Mouse (Mus musculus) gastrocnemius, postnatal 36 days (tissue): Measurements from ENCODE around the gene Foxp1. TPM values are rescaled to one million over a fixed set of nuclear protein-coding genes. Genes with fewer than 3 reads are reported as not detected.

Source experiments
- DNase-seq, 2 experiments: peaks; one replicate each; pipeline ENCODE4 v3.0.0; 2022
- intact Hi-C: fragments of 180-260 bp; cut with DNase I; formaldehyde crosslinking; loops from one replicate; pipeline ENCODE4 v1.15.1; 2025
- total RNA-seq, 2 experiments: library from RNA; stranded (reverse); gene quantifications; 2 replicates each; pipeline ENCODE4 v1.2.3; 2021

Foxp1 gene
- total RNA-seq, 2 experiments from 2014 or later = 15.9 to 18.4 TPM

DNA sequence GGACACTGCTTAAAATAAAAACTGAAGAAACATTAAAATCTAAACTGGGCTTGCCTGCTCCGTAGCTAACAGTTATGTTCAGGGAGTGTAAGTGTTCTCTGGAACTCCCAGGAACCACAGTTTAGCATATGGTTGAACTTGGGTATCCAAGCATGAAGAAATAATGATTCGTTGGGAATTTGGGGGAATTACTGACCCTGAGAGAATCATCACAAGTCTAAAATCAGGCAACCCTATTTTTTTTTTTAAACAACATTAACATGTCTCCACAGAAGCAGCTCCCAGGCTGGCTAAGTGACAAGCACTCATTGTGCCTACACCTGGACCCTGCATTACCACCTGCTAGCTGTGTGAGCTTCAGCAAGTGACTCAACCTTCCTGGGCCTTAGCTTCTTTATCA is 430.7 kb downstream of the Foxp1 start:
- no peak for DNase-seq
- intact Hi-C loops = no loop called here

DNA sequence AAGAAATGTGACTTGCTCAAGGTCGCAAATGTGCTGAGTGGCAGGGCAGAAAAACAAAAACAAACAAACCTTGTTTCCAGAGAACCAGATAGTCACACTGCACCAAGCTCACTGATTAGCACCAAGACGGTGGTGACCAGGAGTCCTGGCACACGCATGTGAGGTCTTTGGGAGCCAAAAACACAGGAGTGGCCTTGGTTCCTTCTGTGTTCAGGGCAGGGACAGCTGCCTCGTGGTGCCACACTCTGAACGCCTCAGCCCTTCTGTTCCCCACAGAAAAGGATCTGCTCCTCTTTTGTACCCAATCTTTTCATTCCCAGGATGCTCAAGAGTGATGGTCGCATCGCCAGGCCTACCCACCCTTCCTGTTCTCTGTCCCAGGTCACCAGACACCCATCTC is 434.9 kb downstream of the Foxp1 start:
- no peak for DNase-seq
- intact Hi-C loops = no loop called here

DNA sequence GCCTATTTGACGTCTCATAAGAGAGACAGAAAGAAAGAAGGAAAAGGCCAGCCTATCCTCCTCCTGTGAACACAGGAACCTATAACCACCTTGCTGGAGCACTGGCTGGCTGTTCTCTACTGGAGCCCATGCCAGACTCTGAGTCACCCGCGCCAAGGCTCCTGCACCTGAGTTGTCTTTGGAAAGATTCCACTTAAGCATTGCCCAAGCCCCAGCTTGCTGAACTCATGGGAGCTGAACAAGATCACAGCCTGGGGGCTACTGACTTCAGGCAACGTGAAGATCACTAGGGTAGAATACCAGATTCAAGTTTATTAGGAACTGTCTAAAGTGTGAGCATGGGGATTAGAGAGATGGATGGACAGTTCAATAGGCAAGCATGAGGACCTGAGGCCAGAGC is 437.6 kb downstream of the Foxp1 start:
- intact Hi-C loops = no loop called here
- no peak for DNase-seq

DNA sequence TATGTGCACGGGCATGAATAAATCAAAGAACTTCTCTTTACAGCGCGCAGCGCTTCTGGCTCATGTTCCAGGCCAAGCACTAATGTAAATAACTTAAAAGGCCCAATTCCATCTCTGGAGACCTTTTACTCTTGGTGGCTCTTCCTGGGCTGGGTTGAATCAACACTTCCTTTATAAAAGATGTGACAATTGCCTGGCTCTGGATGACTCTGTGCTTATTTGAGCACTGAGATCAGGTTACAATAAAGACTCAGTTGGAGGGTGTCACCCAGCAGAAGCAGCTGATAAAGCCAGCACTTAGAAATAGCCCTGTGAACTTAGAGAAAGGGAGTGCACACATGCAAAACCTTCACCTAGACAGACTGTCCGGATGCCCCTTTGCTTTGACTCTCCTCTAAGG is 441.3 kb downstream of the Foxp1 start:
- DNase-seq = no peak
- intact Hi-C loops = no loop called here

DNA sequence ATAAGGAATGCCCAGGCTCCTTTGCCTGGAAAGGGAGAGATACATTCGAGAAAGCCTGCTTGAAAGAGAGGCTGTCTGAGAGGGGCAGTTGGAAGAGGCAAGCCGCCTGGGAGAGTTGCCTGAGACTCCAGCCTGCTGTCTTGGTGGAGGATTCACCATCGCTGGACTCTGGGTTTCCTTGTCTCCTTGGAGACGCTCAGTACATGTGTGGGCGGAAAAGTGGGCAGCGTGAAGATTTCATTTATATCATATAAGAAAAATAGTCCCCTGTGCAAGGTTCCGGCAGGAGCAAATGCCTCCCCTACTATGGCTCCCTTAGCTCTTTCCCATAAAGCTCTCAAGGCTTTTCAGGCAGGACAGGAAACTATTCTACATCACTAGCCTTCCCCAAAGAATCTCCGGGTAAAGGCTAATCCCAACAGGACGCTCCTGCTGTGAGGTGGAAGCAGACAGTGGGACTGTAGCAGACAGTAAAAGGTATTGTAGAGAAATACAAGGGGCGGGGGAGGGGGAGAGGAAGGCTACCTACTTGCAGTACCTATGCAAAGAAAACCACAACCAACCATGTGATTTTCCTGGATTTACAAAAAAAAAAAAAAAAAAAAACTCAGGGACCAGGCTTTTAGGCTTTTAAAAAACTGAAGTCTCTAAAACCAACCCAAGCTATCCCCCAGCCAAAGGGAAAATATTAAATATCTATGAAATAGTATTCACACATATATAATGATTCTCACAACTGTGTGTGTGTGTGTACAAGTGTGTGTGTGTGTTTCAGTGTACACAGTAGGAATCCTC is 443.3 kb downstream of the Foxp1 start:
- no peak for DNase-seq
- intact Hi-C loops = no loop called here

DNA sequence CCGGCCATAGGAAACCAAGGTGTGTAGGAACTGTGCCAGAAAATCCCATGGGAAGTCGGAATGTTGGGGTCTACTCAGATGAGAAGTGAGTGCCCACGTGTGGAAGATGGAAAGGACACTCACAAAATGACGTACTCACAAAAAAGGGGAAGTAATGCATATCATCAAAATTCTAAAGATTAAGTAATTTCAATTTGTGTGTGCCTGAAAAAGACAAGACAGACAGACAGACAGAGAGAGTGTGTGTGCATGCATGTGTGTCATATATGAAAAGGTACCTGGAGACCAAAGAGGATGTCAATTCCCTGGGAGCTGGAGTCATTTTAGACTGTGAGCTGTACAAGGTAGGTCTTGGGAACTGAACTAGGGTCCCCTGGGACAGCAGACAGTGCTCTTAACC is 444.4 kb downstream of the Foxp1 start:
- intact Hi-C loops = no loop called here
- no peak for DNase-seq

DNA sequence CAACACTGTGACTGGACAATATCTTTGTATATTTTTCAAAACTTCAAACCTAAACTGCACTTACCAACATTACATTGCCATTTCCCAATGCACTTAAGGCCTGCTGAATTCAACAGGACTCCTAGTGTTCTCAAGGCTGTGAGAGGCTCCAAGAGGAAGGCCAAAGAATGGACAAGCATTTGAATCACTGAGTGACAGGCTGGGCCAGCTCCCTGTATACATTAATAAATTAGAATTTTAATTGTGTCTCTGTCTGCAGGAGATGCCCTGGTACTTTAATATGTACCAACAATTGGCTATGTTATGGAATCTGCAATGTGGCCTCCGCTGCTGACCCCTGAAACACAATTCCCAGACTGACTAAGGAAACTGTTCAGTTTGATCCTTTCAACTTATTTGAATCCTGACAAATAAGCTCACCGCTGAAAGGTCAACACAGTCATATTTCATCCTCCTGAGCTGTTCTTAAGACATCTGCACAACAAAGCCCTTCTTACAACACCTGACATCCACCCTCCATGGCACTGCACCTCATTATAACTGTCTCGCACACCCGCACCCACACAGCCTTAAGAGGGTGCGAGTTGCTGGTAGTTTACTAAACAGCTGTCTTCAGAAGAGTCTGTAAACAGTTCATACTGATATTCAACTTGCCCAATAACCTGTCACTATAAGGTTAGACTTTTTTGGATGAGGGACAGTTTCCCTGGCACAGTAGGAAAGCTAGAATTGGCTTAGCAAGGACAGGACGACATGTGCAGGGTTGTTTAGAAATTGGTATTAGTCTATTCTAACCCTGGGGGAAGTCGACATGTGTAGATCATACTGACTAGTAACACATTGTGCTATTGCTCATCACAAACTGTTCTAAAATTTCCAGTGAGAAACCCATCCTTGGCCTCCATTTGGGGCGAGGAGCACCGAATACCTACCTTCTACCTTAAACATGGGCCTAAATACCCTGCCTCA is 448.9 kb downstream of the Foxp1 start:
- DNase-seq = no peak
- intact Hi-C loops = no loop called here

DNA sequence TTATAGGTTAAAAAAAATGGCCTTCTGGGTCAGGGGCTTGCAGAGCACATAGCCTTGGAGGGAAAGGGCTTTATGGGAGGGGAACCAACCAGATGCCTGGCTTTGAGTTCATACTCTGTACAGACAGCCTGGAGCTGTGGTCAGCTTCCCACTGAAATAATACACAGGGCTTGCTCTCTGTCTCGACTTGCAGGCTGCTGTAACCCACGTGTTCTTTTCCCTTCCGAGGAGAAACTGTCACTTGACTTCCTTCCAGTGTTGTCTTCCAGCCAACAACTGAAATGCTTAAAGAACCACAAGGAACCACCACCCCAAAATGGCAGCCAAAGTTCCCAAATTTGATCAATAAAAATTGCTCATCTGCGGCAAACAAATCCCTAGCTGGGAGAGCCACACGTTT is 451.8 kb downstream of the Foxp1 start:
- intact Hi-C loops = no loop called here
- no peak for DNase-seq

DNA sequence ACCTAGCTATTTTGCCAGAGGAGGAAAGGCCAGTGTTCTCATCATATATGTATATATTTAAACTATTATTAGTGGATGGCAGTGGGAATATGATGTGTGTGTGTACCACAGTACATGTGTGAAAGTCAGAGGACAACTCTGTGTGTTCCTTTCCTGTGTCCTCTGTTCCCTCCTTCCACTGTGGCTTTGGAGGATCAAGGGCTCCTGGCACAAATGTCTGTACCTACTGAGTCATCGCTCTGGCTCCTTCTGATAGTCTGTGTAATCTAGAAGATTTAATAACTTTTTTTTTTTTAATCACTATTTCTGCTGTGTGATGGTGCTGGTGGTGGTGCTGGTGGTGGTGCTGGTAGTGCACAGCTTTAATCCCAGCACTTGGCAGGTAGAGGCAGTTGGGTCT is 452.8 kb downstream of the Foxp1 start:
- intact Hi-C loops = no loop called here

DNA sequence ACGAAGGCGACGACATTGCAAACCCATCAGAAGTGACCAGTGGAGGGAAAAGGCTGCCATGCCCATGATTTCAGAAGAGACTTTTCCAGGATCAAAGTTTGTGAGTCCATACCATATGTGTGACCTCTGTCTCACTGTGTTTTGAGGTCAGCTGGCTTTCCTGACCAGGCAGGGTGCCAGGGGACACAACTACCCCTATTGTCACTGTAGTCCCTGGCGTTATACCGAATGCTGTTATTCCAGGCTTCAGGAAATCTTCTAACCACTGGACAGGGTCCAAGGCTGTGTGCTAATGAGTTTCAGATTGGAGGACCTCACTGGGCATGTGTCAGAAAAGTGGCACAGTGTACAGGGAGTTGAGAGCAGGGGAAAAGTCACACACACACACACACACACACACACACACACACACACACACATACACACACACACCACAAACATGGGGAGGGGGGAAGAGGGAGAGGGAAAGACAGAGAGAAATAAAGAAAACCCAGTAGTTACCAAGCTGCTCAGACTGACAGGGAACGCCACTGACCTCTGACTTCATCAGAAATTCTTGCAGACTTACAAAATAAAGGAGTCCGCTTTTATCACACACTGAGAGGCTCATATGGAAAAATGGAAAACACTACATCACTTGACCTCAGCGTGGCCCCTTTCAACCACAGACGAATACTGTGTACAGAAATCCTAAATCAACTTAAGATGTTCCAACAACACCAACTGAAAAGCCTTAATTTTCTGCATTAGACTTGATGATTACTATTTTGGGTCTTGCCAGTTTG is 456.8 kb downstream of the Foxp1 start:
- peak; percentile 19 to 36 for DNase-seq
- intact Hi-C loops = no loop called here

More for the DNA sequence above, 452.8 kb downstream of the Foxp1 start:
- no peak for DNase-seq

DNA sequence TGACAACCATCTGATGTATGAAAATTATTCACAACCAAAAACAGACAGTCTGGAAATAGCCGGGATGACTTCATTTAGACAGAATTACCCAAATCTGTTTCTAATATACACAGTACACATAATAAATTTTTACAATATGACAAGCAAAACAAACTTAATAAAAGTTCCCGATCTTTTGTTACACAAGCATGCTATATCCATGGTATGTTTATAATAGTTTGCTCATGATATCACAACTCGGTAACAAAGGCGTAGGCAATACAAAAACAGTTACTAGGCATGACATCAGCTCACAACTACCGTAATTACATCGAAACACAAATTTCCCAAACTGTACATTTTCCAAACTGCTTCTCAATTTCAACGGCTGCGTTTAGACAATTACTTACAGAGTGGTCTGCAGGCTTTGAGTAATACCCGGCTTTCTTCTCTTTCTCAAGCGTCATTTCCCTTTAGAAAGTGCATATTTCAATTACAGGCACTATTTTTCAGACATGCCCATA is 458.5 kb downstream of the Foxp1 start:
- DNase-seq = no peak
- intact Hi-C loops = no loop called here

DNA sequence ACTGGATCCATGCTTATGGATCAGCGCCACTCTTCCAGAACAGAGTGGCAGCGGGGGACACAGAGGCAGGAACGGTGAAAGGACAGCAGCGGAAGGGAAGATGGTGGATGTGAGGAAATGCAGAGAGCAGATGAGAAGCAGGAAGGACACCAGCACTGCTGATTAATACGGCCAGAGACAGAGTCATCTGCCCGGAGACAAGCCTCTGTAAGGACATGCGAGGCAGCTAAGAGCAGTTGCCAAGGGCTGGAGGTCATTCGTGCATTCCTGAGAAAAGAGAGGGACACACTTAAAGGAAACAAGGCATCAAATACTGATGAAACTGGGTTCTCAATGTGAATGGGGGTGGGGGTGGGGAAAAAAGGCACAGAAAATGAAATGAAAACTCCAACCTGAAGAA is 459.6 kb downstream of the Foxp1 start:
- DNase-seq = no peak

DNA sequence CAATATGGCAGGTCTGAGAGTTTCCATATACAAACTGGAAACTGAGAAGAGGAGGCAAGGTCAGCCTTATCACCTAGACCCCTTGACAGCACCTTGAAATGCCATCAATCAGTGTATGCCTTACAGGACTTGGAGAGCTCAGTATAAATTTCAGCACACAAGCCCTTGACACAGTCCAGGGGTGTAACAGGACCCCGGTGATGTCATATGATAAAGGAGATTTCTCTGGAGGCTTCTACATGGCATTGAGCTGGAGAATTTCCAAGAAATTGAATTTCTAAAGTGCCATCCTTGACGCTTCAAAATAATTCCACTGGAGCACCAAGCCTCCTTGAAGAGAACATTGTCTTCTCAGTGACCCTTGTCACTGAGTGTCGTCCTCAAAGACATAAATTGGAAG is 463.8 kb downstream of the Foxp1 start:
- intact Hi-C loops = no loop called here
- DNase-seq = no peak

More for the DNA sequence above, 459.6 kb downstream of the Foxp1 start:
- intact Hi-C loops = no loop called here

DNA sequence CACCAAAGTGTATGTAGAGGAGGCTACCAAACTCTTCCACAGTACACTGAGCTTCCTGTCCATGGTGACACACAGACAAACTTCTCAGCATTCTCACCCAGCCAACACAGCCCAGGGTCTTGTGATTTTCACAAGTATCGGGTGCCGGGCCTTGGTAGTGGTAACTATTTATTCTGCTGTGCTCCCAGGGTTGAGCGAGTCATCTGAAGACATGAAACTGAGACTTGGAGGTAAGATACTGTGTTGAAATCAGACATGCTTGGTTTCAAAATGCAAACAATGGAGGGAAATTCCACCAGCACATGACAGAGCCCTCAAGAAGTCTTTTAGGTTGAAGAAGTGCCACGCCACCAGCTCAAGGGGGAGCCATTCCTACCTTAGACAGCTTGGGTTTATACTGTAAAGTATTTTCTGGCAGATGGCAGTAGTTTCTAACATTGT is 465.4 kb downstream of the Foxp1 start:
- DNase-seq = no peak
- intact Hi-C loops = no loop called here

DNA sequence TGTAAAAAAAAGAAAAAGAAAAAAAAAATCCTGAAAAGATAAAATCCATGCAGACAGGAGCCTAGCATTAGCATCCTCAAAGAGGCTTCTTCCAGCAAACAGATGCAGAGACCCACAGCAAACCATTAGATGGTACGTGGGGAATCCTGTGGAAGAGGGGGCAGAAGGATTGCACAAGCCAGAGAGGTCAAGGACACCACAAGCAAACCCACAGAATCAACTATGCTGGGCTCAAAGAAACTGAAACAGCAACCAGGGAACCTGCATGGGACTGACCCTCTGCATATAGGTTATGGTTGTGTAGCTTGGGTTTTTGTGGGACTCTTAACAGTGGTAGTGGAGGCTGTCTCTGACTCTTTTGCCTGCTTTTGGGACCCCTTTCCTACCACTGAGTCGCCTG is 466.1 kb downstream of the Foxp1 start:
- intact Hi-C loops = no loop called here
- DNase-seq = no peak

DNA sequence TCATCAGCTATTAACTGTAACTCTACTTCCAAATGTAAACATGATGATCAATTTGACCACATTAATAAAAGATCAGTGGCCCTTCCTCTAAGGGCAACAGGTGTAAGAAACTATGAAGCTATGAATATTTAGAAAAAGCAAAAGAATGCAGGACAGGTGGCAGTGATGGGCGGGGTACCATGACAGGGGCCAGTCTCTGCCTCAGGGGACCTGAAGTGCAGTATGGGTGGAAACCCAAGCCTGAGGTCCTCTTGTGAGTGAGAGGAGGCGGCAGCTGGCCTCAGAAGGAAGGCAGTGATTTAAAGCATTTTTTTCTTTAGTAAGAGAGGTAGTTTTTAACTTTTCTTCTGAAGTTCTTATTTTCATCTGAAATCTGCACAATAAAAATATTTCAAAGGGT is 468.5 kb downstream of the Foxp1 start:
- intact Hi-C loops = no loop called here
- no peak for DNase-seq

DNA sequence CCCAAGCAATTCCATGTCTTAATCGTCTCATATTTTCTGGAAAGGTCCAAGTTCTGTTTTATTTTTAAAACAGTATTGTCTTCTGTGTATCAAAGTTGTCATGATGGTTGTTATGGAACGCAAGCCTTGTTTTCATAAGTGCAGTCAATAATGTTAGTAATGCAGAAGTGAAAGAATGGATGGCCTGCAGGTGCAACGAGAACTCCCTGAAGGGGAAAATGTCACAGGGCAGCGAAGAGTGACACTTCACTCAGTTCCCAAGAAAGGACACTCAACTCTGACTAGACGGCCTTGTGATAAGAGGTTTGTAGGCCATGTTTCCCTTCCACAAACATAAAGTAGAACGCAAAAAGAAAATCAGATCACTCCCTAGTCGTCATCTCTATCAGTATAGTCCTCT is 469.4 kb downstream of the Foxp1 start:
- DNase-seq = no peak
- intact Hi-C loops = no loop called here

DNA sequence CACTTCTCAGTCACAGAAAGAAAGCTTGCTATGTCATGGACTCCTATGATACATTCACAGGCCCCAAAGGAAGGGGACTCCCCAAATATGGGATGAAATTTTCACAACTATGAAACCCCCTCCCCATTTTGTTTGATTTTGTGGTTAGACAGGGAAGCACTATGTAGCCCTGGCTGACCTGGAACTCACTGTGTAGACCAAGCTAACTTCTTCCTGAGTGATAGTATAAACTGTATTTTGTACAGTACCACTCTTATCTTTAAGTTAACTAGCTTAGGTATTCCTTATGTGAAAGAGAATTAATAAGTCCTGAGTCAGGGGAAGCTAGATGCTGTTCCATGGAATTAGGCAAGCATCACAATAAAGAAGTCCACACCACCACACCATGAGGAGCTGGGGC is 470.8 kb downstream of the Foxp1 start:
- DNase-seq = no peak
- intact Hi-C loops = no loop called here

DNA sequence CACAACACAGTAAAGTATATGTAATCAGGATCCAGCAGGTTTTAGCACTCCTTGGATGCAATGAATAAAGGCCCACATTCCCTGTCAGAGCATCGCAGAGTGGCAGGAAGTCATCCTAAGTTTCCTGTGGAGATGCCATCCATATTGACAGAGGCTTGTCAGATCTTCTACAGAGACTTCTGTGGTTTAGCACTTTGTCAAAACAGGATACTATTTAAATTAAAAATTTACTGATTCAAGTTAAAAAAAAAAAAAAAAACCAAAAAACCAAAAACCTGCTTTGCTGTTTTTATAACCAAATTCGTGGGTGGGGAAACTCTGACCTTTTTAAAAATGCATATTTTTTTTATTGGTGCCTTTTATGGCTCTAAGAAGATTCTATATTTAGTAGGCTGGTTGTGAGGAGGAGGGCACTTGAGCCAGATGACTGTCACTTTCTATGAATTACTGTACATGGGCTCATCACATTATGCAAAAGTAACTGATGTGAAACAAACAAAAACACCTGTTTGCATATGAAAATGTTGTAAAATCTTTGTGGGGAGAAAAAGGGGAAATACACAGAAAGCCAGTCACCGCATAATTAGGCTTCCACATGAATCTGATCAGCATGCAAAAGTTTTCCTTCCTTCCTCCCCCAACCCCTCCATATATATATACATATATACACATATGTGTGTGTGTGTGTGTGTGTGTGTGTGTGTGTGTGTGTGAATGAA is 472.1 kb downstream of the Foxp1 start:
- intact Hi-C loops = no loop called here
- DNase-seq = no peak

DNA sequence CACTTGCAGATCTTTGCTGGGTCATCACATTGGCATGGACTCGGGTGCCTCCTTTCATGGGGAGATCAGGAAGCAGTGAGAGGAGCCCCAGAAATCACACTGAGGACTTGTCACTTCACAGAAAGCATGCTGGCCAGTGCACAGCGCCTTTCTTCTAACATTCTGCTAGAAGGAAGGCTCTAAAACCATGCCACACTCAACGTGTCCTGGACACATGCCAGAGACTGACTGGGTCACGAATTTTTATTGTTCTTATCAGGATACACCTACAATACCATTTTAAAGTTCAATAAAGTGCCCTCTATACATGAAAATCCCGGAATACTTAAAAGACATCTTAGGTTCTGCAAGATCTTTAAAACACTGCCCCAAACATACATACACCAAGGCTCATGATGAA is 475.2 kb downstream of the Foxp1 start:
- no peak for DNase-seq
- intact Hi-C loops = no loop called here
